Mouse (Mus musculus) urinary bladder, postnatal 36 days (tissue): ENCODE measurements at regions not wholly inside any gene's neighbourhood (a gene's known extent, or its start where the extent isn't known, plus 50 kb on each side); places are given as distances from the start of the nearest gene placed in this dataset.

Source experiments
- DNase-seq, 2 experiments: peaks; one replicate each; pipeline ENCODE4 v3.0.0; 2022; ENCODE audit warnings: low spot score in 2 of 2, mixed read lengths in 1 of 2

GRCm38 (mm10) chr15:49043035-49043434, 4841.7 kb upstream of the Gm7489 start:
- no peak for DNase-seq

GRCm38 (mm10) chr15:49065069-49065468, 4819.6 kb upstream of the Gm7489 start:
- DNase-seq = no peak

GRCm38 (mm10) chr15:49065875-49066274, 4818.8 kb upstream of the Gm7489 start:
- peak in 1 of 2 experiments; percentile 52 for DNase-seq

GRCm38 (mm10) chr15:49066367-49066766, 4818.3 kb upstream of the Gm7489 start:
- no peak for DNase-seq
